Mouse (Mus musculus): ENCODE measurements at regions not wholly inside any gene's neighbourhood (a gene's known extent, or its start where the extent isn't known, plus 50 kb on each side); places are given as distances from the start of the nearest gene placed in this dataset.

DNA sequence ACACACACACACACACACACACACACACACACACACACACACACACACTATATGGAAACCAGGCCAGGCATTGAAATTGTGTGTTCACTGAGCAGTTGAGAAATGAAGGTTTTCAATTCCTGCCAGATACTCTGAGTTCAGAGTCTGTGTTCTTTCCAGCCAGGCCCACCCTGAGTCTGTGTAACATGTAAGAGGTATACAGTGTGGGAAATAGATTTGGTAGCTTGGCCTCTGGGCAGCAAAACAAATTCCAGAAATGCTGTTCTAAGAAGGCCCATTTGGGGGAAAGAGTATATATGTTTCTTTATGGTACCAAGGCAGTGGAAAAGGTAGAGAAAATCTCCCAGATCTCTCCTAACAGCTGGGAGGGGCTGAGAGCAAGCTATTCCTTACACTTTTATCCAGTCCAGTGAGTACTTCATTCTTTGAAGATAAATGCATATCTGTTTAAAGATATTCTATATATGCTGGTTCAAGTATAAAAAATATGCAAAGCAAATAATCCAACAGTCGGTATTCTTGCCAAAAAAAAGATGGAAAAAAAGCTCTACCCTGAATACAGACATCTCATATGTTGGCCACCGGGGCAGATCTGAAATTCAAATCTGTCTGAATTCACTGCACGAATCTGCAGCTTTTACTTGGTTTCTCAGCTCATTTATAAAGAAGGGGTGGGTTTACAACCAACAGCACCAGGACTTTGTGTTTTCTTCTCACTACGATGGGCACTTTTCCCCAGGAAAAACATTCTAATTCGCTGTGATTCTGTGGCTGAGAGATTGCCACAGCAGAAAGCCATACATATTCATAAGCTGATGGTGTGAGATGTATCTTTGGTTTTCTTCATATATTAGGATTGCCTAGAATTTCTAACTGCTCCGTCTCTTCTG, 252.3 kb downstream of the Ccdc91 start:
- TF ChIP-seq CTCF (IDR thresholded peaks at IDR 0.05; ENCODE audit: borderline replicate concordance, extremely low read depth, insufficient read depth, insufficient read length) (no peak), POLR2A (IDR thresholded peaks at IDR 0.05; ENCODE audit: borderline replicate concordance, extremely low read depth, insufficient read depth, insufficient read length, poor library complexity, severe bottlenecking) (no peak)

All from brain, embryonic 14.5 days (tissue).